Mouse (Mus musculus): ENCODE results near the gene Adat3. TPM values are rescaled to one million over a fixed set of nuclear protein-coding genes. Genes with fewer than 3 reads are reported as not detected.

Adat3 gene
- 9.7 and 11.8 TPM in 2 replicates for polyA plus RNA-seq (2012; rRNA removed)

DNA sequence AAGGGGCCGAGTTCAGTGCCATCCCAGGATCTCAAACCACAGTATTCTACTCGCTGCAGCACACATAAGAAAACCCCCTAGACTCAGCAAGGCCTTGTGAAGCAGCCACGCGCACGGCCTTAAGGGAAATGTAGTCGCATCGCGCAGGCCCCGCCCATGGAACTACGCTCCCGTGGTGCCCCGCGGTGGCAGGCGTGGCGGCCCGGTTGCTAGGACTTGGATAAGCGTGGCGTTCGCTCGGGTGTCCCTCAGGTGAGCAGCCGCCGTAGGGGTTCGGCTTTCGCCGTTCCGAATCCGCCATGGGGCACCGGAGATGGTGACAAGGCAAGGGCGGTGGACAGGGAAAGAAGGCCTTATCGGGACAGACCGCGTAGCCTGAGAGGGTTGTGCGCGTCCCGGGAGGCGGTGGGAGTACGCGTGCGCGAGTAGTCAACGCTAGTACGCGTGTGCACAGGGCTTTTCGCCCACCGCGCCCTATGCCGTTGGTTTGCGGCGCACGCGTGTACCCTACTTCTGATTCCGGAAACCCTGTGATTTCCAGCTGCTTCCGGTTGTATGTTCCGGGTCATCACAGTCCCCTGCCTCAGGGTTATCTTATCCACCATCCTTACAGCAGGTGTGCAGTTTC is at the start of gene Adat3, which contains the start of gene Scamp4:
TSS of gene Adat3 (plus strand) at position 183 of the 628 bp plus-strand sequence.
TSS of gene Scamp4 (plus strand) at position 175 of the 628 bp plus-strand sequence.

DNA sequence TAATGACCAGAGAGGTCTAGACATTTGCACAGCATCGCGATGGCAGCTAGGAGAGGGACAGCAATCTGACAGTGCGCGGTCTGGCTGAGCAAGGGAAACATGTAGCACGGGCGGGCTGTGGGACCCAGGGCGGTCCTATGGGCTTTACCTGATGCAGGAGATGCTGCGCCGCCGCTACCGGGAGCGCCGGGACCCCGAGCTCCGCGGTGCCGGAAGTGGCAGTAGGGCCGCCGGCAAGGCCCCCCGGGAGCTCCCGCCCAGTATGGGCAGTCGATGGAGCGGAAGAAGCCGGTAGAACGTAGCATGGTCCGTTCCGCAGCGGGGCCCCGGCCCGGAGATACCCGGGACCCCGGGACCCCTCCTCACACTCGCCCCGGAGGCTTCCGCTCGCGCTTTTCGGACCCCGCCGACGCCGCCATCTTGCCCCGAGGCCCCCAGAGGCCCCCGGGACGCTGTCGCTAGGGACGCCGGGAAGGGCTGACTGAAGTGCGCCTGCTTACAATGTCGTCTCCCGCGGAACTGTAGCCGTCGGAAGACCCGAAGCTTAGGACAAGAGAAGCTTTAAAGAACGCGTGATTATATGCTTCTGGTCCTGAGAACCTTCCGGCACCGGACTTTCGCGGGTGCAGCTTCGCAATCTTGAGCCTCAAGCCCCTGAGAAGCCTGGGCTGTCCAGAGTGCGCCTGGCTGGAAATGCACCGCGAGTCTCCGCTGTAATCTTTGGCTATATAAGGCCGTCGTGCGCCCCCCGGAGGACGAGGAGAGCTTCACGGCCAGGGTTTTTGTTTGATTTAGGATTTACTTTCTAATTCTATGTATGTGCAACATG is 41.4 kb upstream of the Adat3 start, which contains the start of gene Rexo1:
TSS of gene Rexo1 (minus strand) at position 445 of the 829 bp plus-strand sequence.

DNA sequence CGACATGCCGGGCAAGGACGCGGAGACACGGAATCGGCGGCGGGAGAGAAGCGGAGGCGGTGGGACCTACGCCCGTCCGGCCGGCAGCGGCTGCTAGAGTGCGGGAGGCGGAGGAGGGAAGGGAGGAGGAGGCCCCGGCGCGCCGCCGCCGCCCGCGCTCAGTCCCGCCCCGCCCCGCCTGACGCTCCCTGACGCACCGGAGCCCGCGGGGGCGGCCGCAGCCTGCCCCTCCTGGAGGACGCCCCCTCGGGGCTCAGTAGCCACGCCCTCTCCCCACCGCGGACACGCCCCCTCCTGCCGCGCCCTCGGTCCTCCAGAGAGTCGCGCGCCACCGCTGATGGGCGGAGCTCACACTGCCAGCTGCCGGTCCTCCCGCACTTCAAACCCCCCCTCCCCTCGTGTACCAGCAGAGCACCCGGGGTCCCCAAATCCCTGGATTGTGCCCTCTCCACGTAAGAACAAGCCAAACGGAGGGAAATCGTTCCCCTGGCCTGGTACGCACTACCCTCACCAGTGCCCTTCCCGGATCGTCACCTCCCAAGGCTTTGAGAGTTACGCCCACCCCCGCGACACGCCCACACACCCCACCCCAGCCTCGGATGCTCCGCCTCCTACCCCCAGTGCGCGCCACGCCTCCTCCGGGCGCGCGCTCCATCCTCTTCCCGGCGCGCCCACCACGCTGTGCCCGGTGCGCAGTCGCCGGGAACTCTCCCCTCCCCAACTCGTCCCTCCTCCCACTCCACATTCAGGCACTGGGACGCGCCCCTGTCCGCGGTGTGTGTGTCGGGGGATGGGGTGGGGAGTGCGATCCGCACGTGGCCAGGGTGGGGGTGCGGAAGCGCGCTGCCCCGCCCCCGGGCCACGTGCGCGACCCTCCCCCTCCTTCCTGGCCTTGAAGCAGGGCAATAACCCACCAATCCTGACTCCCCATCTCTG is 25.2 kb upstream of the Adat3 start, which contains the start of gene Klf16:
TSS of gene Klf16 (minus strand) at position 127 of the 936 bp plus-strand sequence.

DNA sequence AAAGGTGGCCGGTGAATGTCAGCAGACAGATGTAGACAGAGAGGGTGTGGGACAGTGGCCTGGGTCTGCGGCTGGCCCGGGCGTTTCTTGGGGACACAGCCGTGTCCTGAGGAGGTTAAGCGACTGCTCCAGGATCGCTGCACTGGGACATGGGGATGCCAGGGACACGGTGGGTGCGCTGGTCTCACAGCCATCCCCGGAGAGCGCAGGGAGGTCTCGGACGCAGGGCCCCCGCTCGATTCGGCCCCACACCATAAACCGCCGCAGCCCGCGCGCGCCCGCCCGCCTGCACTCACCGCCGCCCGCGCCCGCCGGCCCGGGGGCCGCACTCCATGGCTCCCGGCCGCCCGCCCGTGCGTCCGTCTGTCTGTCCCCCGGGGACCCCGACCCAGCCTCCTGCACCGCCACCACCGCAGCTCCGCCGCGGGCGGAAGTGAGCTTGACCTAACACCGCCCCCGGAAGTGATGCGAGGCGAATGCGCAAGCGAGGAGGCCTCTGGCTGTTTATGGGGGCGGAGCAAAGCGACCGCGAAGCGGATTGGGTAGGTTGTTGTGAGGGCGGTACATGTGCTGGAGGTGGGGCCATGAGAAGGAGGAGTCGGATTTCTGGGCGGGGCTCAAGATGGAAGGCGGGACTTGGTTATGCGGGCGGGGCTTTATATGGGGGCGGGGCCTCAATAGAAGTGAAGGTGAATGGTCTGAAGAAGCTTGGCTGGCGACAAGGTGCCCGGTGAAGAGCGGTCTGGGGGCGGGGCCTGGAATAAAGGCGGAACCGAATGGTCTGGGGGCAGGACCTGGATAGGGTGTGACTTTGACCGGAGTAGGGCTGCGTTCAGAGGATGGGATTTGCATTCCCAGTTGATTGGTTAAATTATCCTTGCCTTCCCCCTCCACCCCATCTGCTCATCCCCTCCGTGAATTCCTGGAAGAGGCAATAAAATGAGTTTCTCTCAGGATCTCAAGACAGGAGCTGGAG is 12.5 kb upstream of the Adat3 start, which contains the start of gene Abhd17a:
TSS of gene Abhd17a (minus strand) at position 463 of the 976 bp plus-strand sequence.

DNA sequence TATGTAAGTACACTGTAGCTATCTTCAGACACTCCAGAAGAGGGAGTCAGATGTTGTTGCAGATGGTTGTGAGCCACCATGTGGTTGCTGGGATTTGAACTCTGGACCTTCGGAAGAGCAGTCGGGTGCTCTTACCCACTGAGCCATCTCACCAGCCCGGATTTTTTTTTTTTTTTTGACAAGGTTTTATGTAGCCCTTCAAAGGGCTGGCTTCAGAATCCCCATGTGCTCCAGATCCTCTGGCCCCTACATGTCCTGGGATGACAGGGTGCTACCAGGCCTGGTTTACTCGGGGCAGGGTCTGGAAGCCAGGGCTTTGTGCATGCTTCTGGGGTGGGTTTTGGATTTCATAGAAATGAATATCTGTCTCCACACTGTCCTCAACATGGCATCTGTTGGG is 3.0 kb downstream of the Adat3 start, which contains the start of gene Gm49322:
TSS of gene Gm49322 (plus strand) at position 301 of the 400 bp plus-strand sequence.

DNA sequence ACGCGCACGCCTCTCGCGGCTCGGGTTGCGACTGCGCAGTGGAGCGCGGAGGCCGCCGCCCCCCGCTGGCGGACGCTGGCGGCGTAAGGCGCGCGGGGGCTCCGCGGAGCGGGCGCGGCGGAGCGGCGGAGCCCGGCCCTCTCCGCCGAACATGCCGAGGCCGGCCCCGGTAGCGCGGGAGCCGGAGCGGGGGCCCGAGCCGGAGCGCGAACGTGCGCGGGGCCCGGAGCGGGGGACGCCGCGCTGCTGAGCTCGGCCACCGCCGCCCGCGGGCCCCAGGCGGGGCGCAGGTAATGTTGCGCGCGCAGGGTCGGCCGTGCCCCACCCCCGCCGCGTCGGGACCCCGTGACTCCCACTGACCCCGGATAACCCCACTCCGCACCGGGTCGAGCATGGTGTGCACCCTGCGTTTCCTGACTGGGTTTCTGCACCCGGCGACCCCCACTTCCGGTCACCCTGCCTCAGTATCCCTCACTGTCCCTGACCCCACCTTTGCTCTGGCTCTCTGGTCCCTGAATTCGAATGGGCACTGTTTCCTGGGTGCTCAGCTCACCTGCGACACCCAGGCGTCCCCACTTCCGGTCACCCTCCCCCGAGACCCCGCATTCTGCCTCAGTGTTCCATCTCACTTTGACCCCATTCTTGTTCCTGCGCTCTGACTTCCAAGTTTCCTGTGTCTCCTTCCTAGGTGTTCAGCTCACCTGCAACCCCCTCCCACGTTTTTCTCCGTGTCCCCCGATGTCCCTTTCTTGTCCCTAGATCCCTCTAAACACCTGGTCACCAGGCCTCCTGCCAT is 20.2 kb downstream of the Adat3 start, which contains the start of gene Csnk1g2:
TSS of gene Csnk1g2 (plus strand) at position 178 of the 796 bp plus-strand sequence.

DNA sequence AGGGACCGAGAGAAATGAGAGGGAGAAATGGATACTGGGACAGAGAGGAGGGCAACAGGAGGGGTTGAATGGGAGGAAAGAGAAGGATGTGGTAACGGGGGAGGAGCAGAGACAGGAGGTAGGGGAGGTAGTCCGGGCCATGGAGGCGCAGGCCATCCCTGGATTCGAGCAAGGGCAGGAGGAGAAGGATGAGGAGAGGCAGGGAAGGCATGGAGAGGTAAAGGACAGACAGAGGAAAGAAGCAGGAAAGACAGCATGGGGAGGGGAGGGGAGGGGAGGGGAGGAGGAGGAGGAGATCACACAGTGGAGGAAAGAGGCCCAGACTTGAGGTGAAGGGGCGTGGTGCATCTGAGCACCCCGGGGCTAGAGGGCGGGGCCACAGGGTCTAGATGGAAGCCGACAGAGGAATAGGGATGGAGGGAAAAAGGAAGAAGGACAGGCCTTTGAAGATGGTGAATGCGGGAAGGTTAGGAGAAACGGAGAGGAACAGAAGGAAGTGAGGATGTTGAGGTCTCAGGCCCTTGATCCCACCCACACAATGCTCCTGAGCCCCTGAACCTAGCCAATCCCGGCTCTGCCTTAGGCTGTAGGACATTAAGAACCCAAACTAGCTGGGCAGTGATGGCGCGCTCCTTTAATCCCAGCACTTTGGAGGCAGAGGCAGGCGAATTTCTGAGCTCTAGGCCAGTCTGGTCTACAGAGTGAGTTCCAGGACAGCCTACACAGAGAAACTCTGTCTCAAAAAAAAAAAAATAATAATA is 54.4 kb downstream of the Adat3 start, which contains the start of gene Btbd2:
TSS of gene Btbd2 (minus strand) at position 209 of the 761 bp plus-strand sequence.

Other genes with a start within 250 kb of the Adat3 start
- gene Plk5, start 246.4 kb upstream of the Adat3 start, polyA plus RNA-seq (2012; rRNA removed) = 0.26 and 0.29 TPM in 2 replicates
- gene Mex3d, start 215.2 kb upstream of the Adat3 start, polyA plus RNA-seq (2012; rRNA removed) = 57.7 and 74.4 TPM in 2 replicates
- 289 and 353 TPM in 2 replicates for gene Mbd3, start 203.3 kb upstream of the Adat3 start, polyA plus RNA-seq (2012; rRNA removed)
- 428 and 554 TPM in 2 replicates for gene Uqcr11, start 196.1 kb upstream of the Adat3 start, polyA plus RNA-seq (2012; rRNA removed)
- gene Tcf3, start 169.2 kb upstream of the Adat3 start, polyA plus RNA-seq (2012; rRNA removed) = 222 and 230 TPM in 2 replicates
- gene Onecut3, start 108.0 kb upstream of the Adat3 start, polyA plus RNA-seq (2012; rRNA removed) = 5.6 and 6.1 TPM in 2 replicates
- 0.43 and 0.58 TPM in 2 replicates for gene Atp8b3, start 63.8 kb upstream of the Adat3 start, polyA plus RNA-seq (2012; rRNA removed)
- gene Rexo1, start 41.3 kb upstream of the Adat3 start, polyA plus RNA-seq (2012; rRNA removed) = 43.3 and 54.8 TPM in 2 replicates
- 10.5 and 12.0 TPM in 2 replicates for gene Klf16, start 25.6 kb upstream of the Adat3 start, polyA plus RNA-seq (2012; rRNA removed)
- 97.0 and 107 TPM in 2 replicates for gene Abhd17a, start 12.5 kb upstream of the Adat3 start, polyA plus RNA-seq (2012; rRNA removed)
- 48.7 and 54.0 TPM in 2 replicates for gene Scamp4, start within 50 bp of the Adat3 start, polyA plus RNA-seq (2012; rRNA removed)
- 5.1 and 5.9 TPM in 2 replicates for gene Gm49322, start 3.1 kb downstream of the Adat3 start, polyA plus RNA-seq (2012; rRNA removed)
- gene Csnk1g2, start 20.0 kb downstream of the Adat3 start, polyA plus RNA-seq (2012; rRNA removed) = 169 and 230 TPM in 2 replicates
- 65.9 and 84.8 TPM in 2 replicates for gene Btbd2, start 54.2 kb downstream of the Adat3 start, polyA plus RNA-seq (2012; rRNA removed)
- 86.7 and 103 TPM in 2 replicates for gene Mknk2, start 75.2 kb downstream of the Adat3 start, polyA plus RNA-seq (2012; rRNA removed)
- gene Mob3a, start 99.1 kb downstream of the Adat3 start, polyA plus RNA-seq (2012; rRNA removed) = 21.9 and 34.8 TPM in 2 replicates
- 24.8 and 32.5 TPM in 2 replicates for gene Izumo4, start 99.3 kb downstream of the Adat3 start, polyA plus RNA-seq (2012; rRNA removed)
- 112 and 113 TPM in 2 replicates for gene Ap3d1, start 139.4 kb downstream of the Adat3 start, polyA plus RNA-seq (2012; rRNA removed)
- gene Dot1l, start 152.3 kb downstream of the Adat3 start, polyA plus RNA-seq (2012; rRNA removed) = 55.5 and 55.9 TPM in 2 replicates
- gene Sf3a2, start 195.3 kb downstream of the Adat3 start, polyA plus RNA-seq (2012; rRNA removed) = 101 and 144 TPM in 2 replicates
- gene Plekhj1, start 195.7 kb downstream of the Adat3 start, polyA plus RNA-seq (2012; rRNA removed) = 107 and 143 TPM in 2 replicates
- gene Amh, start 202.4 kb downstream of the Adat3 start, polyA plus RNA-seq (2012; rRNA removed) = 1.3 and 1.4 TPM in 2 replicates
- 1.2 and 1.5 TPM in 2 replicates for gene Jsrp1, start 210.6 kb downstream of the Adat3 start, polyA plus RNA-seq (2012; rRNA removed)
- gene Oaz1, start 223.8 kb downstream of the Adat3 start, polyA plus RNA-seq (2012; rRNA removed) = 668 and 753 TPM in 2 replicates
- 0.46 and 0.48 TPM in 2 replicates for gene Lingo3, start 241.2 kb downstream of the Adat3 start, polyA plus RNA-seq (2012; rRNA removed)